Mouse (Mus musculus) embryonic fibroblast, embryonic 13.5 days (primary cell): ENCODE data around the gene Fpr1.

Source experiments
- CTCF ChIP-seq: IDR thresholded peaks from 2 replicates; pipeline ENCODE4 v1.5.1; 2011; ENCODE audit warnings: mild to moderate bottlenecking, control low read depth, low read length, moderate library complexity, borderline replicate concordance; ENCODE audit not compliant: insufficient read depth
- POLR2A ChIP-seq: IDR thresholded peaks from 2 replicates; pipeline ENCODE4 v1.6.1; 2011; ENCODE audit warnings: low read depth, mild to moderate bottlenecking, control low read depth, low read length, moderate library complexity

DNA sequence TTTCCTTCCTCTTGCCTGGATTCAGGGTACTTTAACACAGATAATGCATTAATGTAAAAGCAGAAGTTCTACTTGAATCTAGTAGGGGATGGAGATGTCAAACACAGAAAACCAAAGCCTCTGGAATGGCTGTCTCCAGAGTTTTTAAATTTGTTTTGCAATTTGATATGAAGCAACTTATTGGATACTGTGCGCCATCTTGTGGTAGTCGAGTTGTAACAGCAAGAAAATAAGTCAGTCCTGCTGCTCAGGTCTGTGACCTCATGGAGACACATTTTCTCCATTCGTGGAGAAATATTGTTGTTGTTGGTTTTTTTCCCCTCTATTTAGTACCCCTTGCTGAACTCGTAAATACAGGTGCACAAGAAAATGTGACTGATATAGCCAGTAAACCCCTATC lies 12.3 kb upstream of the Fpr1 start:
- TF ChIP-seq CTCF (no peak), POLR2A (no peak)
